Mouse (Mus musculus): ENCODE results near the gene Ang4.
"Not testable (repeated sequence)": the region's sequence is repeated elsewhere in the genome, so short reads cannot be mapped to it uniquely, and the experiment has no call there.

Ang4 gene

GRCm38 (mm10) chr14:51773490-51773889 is at the start of gene Ang4:
Gene Ang4 (minus strand): TSS chr14:51773590.
- no peak for DNase-seq (ENCODE audit: low spot score)

GRCm38 (mm10) chr14:51799746-51800145 is 26.4 kb upstream of the Ang4 start, which contains the start of gene AY358078:
Gene AY358078 (plus strand): TSS chr14:51800046.
- DNase-seq (ENCODE audit: low spot score): no peak

- DNase-seq (ENCODE audit: low spot score): no peak
These were observed 20.7 kb upstream of the Ang4 start for GRCm38 (mm10) chr14:51794106-51794505.

- DNase-seq (ENCODE audit: low spot score): no peak
These were observed 15.8 kb upstream of the Ang4 start for GRCm38 (mm10) chr14:51789196-51789595.

- DNase-seq (ENCODE audit: low spot score): no peak
These were observed 13.7 kb upstream of the Ang4 start for GRCm38 (mm10) chr14:51787061-51787460.

- no peak for DNase-seq (ENCODE audit: low spot score)
These were observed 12.9 kb upstream of the Ang4 start for GRCm38 (mm10) chr14:51786335-51786734.

GRCm38 (mm10) chr14:51778865-51779481 is 5.6 kb upstream of the Ang4 start:
- no peak for DNase-seq (ENCODE audit: low spot score)

- no peak for DNase-seq (ENCODE audit: low spot score)
These were observed 4.4 kb upstream of the Ang4 start for GRCm38 (mm10) chr14:51777791-51778190.

- DNase-seq (ENCODE audit: low spot score): not testable (repeated sequence)
These were observed 2.0 kb downstream of the Ang4 start for GRCm38 (mm10) chr14:51771378-51771777.

- DNase-seq (ENCODE audit: low spot score): no peak
These were observed 17.4 kb downstream of the Ang4 start for GRCm38 (mm10) chr14:51755944-51756343.

- DNase-seq (ENCODE audit: low spot score): no peak
These were observed 32.8 kb downstream of the Ang4 start for GRCm38 (mm10) chr14:51740347-51741170.

- no peak for DNase-seq (ENCODE audit: low spot score)
These were observed 34.0 kb downstream of the Ang4 start for GRCm38 (mm10) chr14:51739150-51739993.

GRCm38 (mm10) chr14:51738411-51739149 is 34.8 kb downstream of the Ang4 start:
- DNase-seq (ENCODE audit: low spot score): no peak

- DNase-seq (ENCODE audit: low spot score): no peak
These were observed 35.4 kb downstream of the Ang4 start for GRCm38 (mm10) chr14:51737967-51738366.

GRCm38 (mm10) chr14:51717083-51717482 is 56.3 kb downstream of the Ang4 start, which contains the start of gene Gm5800:
Gene Gm5800 (minus strand): TSS chr14:51717183.
- DNase-seq (ENCODE audit: low spot score): no peak
